Mouse (Mus musculus) ES-E14 (cell line): ENCODE measurements around the gene Gstm4.

Source experiments
- CHD2 ChIP-seq: IDR thresholded peaks from 2 replicates; pipeline ENCODE4 v1.6.1; 2014; ENCODE audit warnings: mild to moderate bottlenecking, low read depth, low read length, inconsistent platforms
- HCFC1 ChIP-seq: IDR thresholded peaks from 2 replicates; pipeline ENCODE4 v1.6.1; 2012; ENCODE audit warnings: low read length, inconsistent platforms, borderline replicate concordance; ENCODE audit not compliant: insufficient read depth
- ZC3H11A ChIP-seq: IDR thresholded peaks from 2 replicates; pipeline ENCODE4 v1.6.1; 2012; ENCODE audit warnings: low read depth, mild to moderate bottlenecking, inconsistent platforms, low read length, borderline replicate concordance

DNA sequence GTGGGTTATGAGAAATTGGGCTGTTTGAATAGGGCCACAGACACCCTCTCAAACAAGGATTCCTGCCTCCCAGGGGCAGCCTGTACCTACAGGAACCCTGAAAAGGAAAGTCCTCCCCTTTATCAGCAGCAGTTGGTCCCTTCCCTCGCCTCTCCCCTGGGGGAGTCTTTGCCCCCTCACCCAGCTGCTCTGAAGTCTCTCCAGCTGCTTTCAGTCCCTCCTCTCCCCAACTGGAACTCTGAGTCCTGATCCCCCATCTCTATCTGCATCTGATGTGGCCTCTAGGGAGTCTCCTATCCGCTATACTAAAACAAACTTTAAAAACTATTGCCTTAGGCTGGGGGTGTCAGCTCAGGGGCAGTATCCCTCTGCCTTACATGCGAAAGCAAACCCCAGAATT lies 42.6 kb upstream of the Gstm4 start:
- TF ChIP-seq ZC3H11A: no peak
- no peak for TF ChIP-seq HCFC1
- no peak for TF ChIP-seq CHD2
